Mouse (Mus musculus) forebrain, embryonic 16.5 days (tissue): ENCODE data around the gene Atp6v0e. TPM values are rescaled to one million over a fixed set of nuclear protein-coding genes. Genes with fewer than 3 reads are reported as not detected.

Source experiments
- ATAC-seq: fragments of 200-750 bp; cut with Nextera tagmentation; 2 replicates; pipeline ENCODE4 v1.8.0; 2017; ENCODE audit warnings: mild to moderate bottlenecking, moderate library complexity
- H3K27ac ChIP-seq: fragments of 300-500 bp; sonication (generic); 2 replicates; pipeline ENCODE4 v1.5.1; 2014; ENCODE audit warnings: low read length, control low read depth
- H3K27me3 ChIP-seq: fragments of 300-500 bp; sonication (generic); replicated peaks from 2 replicates; pipeline ENCODE4 v1.6.1; 2014; ENCODE audit warnings: low read length; ENCODE audit not compliant: control insufficient read depth, insufficient read depth
- H3K36me3 ChIP-seq: fragments of 300-500 bp; sonication (generic); 2 replicates; pipeline ENCODE4 v1.6.1; 2014; ENCODE audit not compliant: control insufficient read depth, insufficient read depth
- H3K4me1 ChIP-seq: fragments of 300-500 bp; sonication (generic); replicated peaks from 2 replicates; pipeline ENCODE4 v1.6.1; 2014; ENCODE audit warnings: low read length; ENCODE audit not compliant: control insufficient read depth, insufficient read depth
- H3K4me2 ChIP-seq: fragments of 300-500 bp; sonication (generic); 2 replicates; pipeline ENCODE4 v1.6.1; 2014; ENCODE audit warnings: mild to moderate bottlenecking, low read length, control low read depth
- H3K4me3 ChIP-seq: fragments of 300-500 bp; sonication (generic); replicated peaks from 2 replicates; pipeline ENCODE4 v1.5.1; 2014; ENCODE audit warnings: mild to moderate bottlenecking, low read length, control low read depth
- H3K9ac ChIP-seq: fragments of 300-500 bp; sonication (generic); replicated peaks from 2 replicates; pipeline ENCODE4 v1.6.1; 2014; ENCODE audit warnings: low read depth, low read length, control low read depth
- H3K9me3 ChIP-seq: fragments of 300-500 bp; sonication (generic); 2 replicates; pipeline ENCODE4 v1.6.1; 2016; ENCODE audit warnings: low read length; ENCODE audit not compliant: control insufficient read depth
- WGBS: fragments of 180-500 bp; shearing (Covaris S2); extraction: QIAGEN DNeasy Blood & Tissue Kit; methylation state at CpG from one replicate; pipeline ENCODE4 v1.1.7; 2014; 5-methylcytosine and 5-hydroxymethylcytosine counted together
- polyA plus RNA-seq: library from polyadenylated mRNA; unstranded; fragments of >200 nt; fragmentation: Nextera tagmentation; extraction: Ambion mirVana; gene quantifications from 2 replicates; pipeline ENCODE4 v1.2.1, GENCODE M21; 2015

The Atp6v0e gene
- polyA plus RNA-seq: 129 and 146 TPM in 2 replicates

DNA sequence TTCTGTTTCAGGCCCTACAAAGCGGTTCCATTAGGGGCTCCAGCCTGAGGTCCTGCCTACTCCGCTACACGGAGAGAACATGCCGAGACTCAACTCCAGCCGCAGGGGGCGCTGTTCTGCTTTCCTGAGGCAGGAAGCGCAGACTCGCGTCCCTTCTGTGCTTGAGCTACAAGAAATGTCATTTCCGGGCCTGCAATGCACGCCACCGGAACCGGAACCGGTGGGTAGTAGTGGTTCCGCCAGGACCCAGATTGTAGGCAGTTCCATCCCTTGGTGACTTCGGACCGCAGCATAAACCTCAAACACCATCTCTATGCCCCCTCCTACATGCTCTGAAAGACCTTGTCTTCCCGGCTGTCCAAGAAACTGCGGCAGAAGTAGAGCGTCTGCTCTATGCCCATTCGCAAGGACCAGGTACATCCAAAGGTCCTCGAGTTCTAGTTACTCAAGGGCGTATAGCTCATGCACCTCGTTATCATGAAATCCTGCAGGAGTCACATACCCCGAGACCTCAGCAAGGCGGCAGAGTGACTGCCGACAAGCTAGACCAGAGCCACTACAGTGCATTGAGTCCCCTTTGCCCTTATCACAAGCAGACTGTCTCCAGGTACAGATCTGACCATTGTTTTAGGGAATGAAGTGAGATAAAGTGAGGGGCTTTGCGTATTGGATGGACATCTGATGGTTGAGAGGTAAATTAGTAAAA, at the start of gene Atp6v0e:
Atp6v0e (plus strand) TSS at position 254 of the 706 bp plus-strand sequence.
- peak; percentile 92 for ATAC-seq
- H3K4me1 ChIP-seq: peaks cover 10% of the 10 kb centered on the region
- H3K4me3 ChIP-seq: peak within 1 kb of the TSS; percentile 73
- no peaks in the 10 kb centered on the region for H3K27me3 ChIP-seq
- peak within 1 kb of the TSS; percentile 99 for H3K4me2 ChIP-seq
- H3K9ac ChIP-seq: peak within 1 kb of the TSS; percentile 71
- 1% methylated on average over 28 of the region's 28 CpGs for WGBS
- no peaks in the 10 kb centered on the region for H3K9me3 ChIP-seq
- no peak within 1 kb of the TSS; the same call in 1 of the 2 replicates for H3K27ac ChIP-seq
- H3K36me3 ChIP-seq: no peaks in the 10 kb centered on the region

GRCm38 (mm10) chr17:26614286-26614685, 48.7 kb upstream of the Atp6v0e start:
- no peaks in the 10 kb centered on the region for H3K9me3 ChIP-seq
- no peaks in the 10 kb centered on the region for H3K4me1 ChIP-seq
- no peaks in the 10 kb centered on the region for H3K27me3 ChIP-seq
- H3K9ac ChIP-seq: no peak overlapping the region
- H3K4me2 ChIP-seq: no peak overlapping the region
- WGBS: 87% methylated on average over 6 of the region's 6 CpGs
- no peak for ATAC-seq
- peaks cover 4% of the 10 kb centered on the region; the same call in 1 of the 2 replicates for H3K36me3 ChIP-seq
- no peak overlapping the region for H3K27ac ChIP-seq
- H3K4me3 ChIP-seq: no peak overlapping the region

DNA sequence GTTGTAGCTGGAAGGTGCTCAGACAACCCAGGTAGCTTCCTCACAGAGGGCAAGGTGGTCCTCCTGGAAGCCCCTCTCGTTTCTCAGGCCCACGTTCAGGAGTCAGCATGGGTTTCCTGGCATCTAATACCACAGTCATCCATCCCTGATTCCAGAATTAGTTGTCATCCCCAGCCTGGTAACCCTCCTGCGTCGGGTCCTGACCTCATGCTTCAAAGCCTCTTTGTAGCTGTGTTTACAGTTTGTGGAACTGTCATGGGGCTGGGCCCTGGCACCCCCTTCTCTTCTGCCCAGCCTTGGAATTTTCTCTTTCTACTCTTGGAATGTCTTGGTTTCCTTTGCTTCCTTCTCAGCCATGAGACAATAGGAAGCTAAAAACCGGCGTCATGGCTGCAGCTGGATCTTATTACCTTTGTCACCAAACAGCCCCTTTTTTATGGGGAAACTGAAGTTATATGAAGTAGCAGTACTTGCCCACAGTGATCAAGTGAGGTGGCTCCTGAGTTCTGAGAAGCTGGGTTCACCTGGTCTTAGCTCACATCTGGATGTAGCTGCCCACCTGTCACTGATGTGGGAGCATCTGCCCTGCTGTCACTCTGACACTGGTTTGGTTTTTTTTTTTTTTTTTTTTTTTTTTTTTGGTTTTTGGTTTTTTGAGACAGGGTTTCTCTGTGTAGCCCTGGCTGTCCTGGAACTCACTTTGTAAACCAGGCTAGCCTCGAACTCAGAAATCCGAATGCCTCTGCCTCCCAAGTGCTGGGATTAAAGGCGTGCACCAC, 48.1 kb upstream of the Atp6v0e start:
- no peaks in the 10 kb centered on the region for H3K27me3 ChIP-seq
- 90% methylated on average over 9 of the region's 9 CpGs for WGBS

GRCm38 (mm10) chr17:26616696-26617095, 46.3 kb upstream of the Atp6v0e start:
- Histone ChIP-seq H3K27me3 (no peaks in the 10 kb centered on the region), H3K36me3 (no peaks in the 10 kb centered on the region), H3K4me3 (no peak overlapping the region), H3K4me2 (no peak overlapping the region), H3K27ac (no peak overlapping the region), H3K9ac (no peak overlapping the region), H3K4me1 (no peaks in the 10 kb centered on the region), H3K9me3 (no peaks in the 10 kb centered on the region)
- no peak for ATAC-seq
- 91% methylated on average over 2 of the region's 2 CpGs for WGBS

More for the DNA sequence above, 48.1 kb upstream of the Atp6v0e start:
- H3K4me2 ChIP-seq: no peak overlapping the region
- no peaks in the 10 kb centered on the region for H3K36me3 ChIP-seq
- ATAC-seq: no peak
- no peak overlapping the region for H3K27ac ChIP-seq
- H3K9ac ChIP-seq: no peak overlapping the region
- no peaks in the 10 kb centered on the region for H3K9me3 ChIP-seq
- no peak overlapping the region for H3K4me3 ChIP-seq
- H3K4me1 ChIP-seq: no peaks in the 10 kb centered on the region

- no peak overlapping the region for H3K4me3 ChIP-seq
- H3K36me3 ChIP-seq: no peaks in the 10 kb centered on the region
- no peaks in the 10 kb centered on the region for H3K27me3 ChIP-seq
- no peak for ATAC-seq
- H3K9me3 ChIP-seq: no peaks in the 10 kb centered on the region
- no peak overlapping the region for H3K4me2 ChIP-seq
- no peaks in the 10 kb centered on the region for H3K4me1 ChIP-seq
- H3K9ac ChIP-seq: no peak overlapping the region
- no peak overlapping the region for H3K27ac ChIP-seq
- WGBS: 95% methylated on average over 5 of the region's 5 CpGs
Observed at GRCm38 (mm10) chr17:26618498-26618897, 44.5 kb upstream of the Atp6v0e start.

DNA sequence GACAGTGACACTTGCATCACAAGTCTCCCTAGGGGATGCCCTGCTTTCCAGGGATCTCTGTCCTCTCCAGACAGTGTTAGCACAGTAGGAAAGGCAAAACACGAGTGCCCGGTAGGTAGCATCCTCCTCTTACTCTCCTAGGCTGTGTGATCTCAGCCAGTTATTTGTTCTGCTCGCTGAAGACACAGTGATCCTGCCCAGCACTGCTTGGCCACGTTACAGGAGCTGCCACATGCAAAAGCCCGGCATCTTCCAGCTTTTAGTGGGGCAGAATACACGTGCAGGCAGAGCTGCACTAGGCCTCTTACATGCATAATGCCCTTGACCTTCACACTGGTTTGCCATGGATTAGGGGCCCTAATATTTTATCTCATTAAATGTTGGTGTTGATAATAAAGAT, 43.5 kb upstream of the Atp6v0e start:
- Histone ChIP-seq H3K27ac (no peak overlapping the region), H3K4me1 (no peaks in the 10 kb centered on the region), H3K4me2 (no peak overlapping the region), H3K9ac (no peak overlapping the region), H3K27me3 (no peaks in the 10 kb centered on the region), H3K9me3 (no peaks in the 10 kb centered on the region), H3K36me3 (no peaks in the 10 kb centered on the region; the same call in 1 of the 2 replicates), H3K4me3 (no peak overlapping the region)
- 84% methylated on average over 6 of the region's 6 CpGs for WGBS
- no peak for ATAC-seq

- no peaks in the 10 kb centered on the region for H3K4me1 ChIP-seq
- H3K9me3 ChIP-seq: no peaks in the 10 kb centered on the region
- no peak overlapping the region for H3K27ac ChIP-seq
- no peak overlapping the region for H3K4me2 ChIP-seq
- no peaks in the 10 kb centered on the region for H3K27me3 ChIP-seq
- peaks cover 3% of the 10 kb centered on the region; the same call in 1 of the 2 replicates for H3K36me3 ChIP-seq
- no peak overlapping the region for H3K9ac ChIP-seq
- no peak overlapping the region for H3K4me3 ChIP-seq
- ATAC-seq: no peak
- 93% methylated on average over 6 of the region's 6 CpGs for WGBS
Observed at GRCm38 (mm10) chr17:26620292-26620691, 42.7 kb upstream of the Atp6v0e start.

DNA sequence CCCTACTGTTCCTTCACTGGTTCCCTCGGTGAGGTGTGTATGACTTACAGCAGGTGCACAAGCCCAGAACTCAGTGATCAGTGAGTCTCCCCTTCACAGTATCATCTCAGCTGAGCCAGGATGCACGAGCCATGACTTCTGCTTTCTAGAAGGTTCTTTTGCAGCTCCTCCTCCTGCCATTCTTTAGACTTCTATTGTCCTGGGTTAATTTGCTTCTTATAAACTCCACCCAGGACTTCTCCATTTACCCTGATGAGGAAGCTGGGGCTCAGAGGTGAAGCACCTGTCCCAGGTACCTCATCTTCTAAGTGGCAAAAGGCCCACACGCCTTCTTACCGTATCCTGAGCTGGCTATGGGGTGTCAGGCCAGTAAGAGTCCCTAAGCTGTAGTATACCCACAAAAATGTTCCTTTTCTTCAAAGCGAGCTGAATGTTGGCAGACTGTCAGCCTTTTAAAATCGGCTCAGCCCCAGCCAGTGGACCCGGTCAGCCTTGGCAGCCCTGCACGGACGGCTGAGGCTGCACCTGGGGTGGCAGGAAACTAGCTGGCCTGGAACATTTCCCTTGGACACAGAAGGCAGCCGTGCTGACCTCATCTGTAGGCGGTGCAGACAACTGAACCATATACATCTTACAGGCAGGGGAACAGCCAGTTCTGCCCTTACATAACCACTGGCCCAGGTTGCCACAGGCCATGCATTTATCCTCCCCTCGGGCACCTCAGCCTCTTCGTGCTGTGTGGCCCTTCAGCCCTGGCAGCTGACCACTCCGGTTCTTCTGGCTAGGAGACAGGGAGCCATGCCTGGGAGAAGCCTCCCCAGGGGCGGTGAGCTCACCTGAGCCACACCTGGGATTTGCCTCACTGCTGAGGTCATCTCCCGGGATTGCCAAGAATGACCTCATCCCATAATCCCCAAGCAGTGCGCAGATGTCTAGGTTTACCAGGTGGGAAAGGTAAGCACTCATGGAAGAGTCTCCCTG, 42.0 kb upstream of the Atp6v0e start:
- Histone ChIP-seq H3K4me3 (no peak overlapping the region), H3K27ac (no peak overlapping the region), H3K9ac (no peak overlapping the region), H3K9me3 (no peaks in the 10 kb centered on the region), H3K4me2 (no peak overlapping the region), H3K36me3 (peaks cover 10% of the 10 kb centered on the region; the same call in 1 of the 2 replicates), H3K27me3 (no peaks in the 10 kb centered on the region), H3K4me1 (no peaks in the 10 kb centered on the region)
- ATAC-seq: no peak
- WGBS: 84% methylated on average over 17 of the region's 17 CpGs
